Mouse (Mus musculus) urinary bladder, postnatal 36 days (tissue): ENCODE data around the gene Rp9.

Experiments
- DNase-seq, 2 experiments: peaks; one replicate each; pipeline ENCODE4 v3.0.0; 2022; ENCODE audit warnings: low spot score in 2 of 2, mixed read lengths in 1 of 2

The Rp9 gene

GRCm38 (mm10) chr9:22469643-22470042 is at the start of gene Rp9:
Gene Rp9, minus strand, starts transcription at chr9:22469743.
- no peak for DNase-seq

- peak in 1 of 2 experiments; percentile 22 for DNase-seq
Measured at GRCm38 (mm10) chr9:22518394-22519041, 49.0 kb upstream of the Rp9 start.

- no peak for DNase-seq
Measured at GRCm38 (mm10) chr9:22515076-22515475, 45.5 kb upstream of the Rp9 start.

- DNase-seq, result no peak
Measured at GRCm38 (mm10) chr9:22505574-22505973, 36.0 kb upstream of the Rp9 start.

- DNase-seq, result no peak
Measured at GRCm38 (mm10) chr9:22503581-22503980, 34.0 kb upstream of the Rp9 start.

GRCm38 (mm10) chr9:22502972-22503371 is 33.4 kb upstream of the Rp9 start:
- DNase-seq, result no peak

GRCm38 (mm10) chr9:22497021-22497767 is 27.7 kb upstream of the Rp9 start:
- no peak for DNase-seq

GRCm38 (mm10) chr9:22495133-22495532 is 25.6 kb upstream of the Rp9 start:
- no peak for DNase-seq

- no peak for DNase-seq
Measured at GRCm38 (mm10) chr9:22494203-22494807, 24.8 kb upstream of the Rp9 start.

GRCm38 (mm10) chr9:22488963-22489362 is 19.4 kb upstream of the Rp9 start:
- DNase-seq, result no peak

GRCm38 (mm10) chr9:22486211-22486610 is 16.7 kb upstream of the Rp9 start:
- DNase-seq, result no peak

- DNase-seq, result peak; percentile 21 to 30
Measured at GRCm38 (mm10) chr9:22484562-22485308, 15.2 kb upstream of the Rp9 start.

GRCm38 (mm10) chr9:22483866-22484561 is 14.5 kb upstream of the Rp9 start:
- DNase-seq, result no peak

GRCm38 (mm10) chr9:22478946-22479345 is 9.4 kb upstream of the Rp9 start:
- no peak for DNase-seq

GRCm38 (mm10) chr9:22476265-22476664 is 6.7 kb upstream of the Rp9 start:
- DNase-seq, result no peak

GRCm38 (mm10) chr9:22475424-22475868 is 5.9 kb upstream of the Rp9 start, which contains the start of gene Bbs9:
Gene Bbs9, plus strand, starts transcription at chr9:22475715.
- peak; percentile 88 to 92 for DNase-seq

GRCm38 (mm10) chr9:22468899-22469259 is 664 bp downstream of the Rp9 start:
- DNase-seq, result no peak

- DNase-seq, result peak; percentile 11 to 51
Measured at GRCm38 (mm10) chr9:22468170-22468898, 1.2 kb downstream of the Rp9 start.

- DNase-seq, result peak; percentile 28 to 38
Measured at GRCm38 (mm10) chr9:22467371-22468169, 2.0 kb downstream of the Rp9 start.

GRCm38 (mm10) chr9:22466212-22466611 is 3.3 kb downstream of the Rp9 start:
- DNase-seq, result no peak
